Mouse (Mus musculus): ENCODE measurements at regions not wholly inside any gene's neighbourhood (a gene's known extent, or its start where the extent isn't known, plus 50 kb on each side); places are given as distances from the start of the nearest gene placed in this dataset.

GRCm38 (mm10) chr1:62905739-62906138 lies 202.7 kb downstream of the Nrp2 start:
- no peaks in the 10 kb centered on the region for H3K36me3 ChIP-seq
- WGBS = 73% methylated on average over 9 of the region's 9 CpGs
- H3K4me2 ChIP-seq = no peak overlapping the region
- no peak overlapping the region for H3K27ac ChIP-seq (replicated peaks)
- H3K9ac ChIP-seq = no peak overlapping the region
- H3K4me1 ChIP-seq = peaks cover 5% of the 10 kb centered on the region; the same call in 1 of the 2 replicates
- H3K4me3 ChIP-seq = no peak overlapping the region
- no peaks in the 10 kb centered on the region for H3K27me3 ChIP-seq (replicated peaks)
- H3K9me3 ChIP-seq = no peaks in the 10 kb centered on the region
- no peak for ATAC-seq (ENCODE audit: extremely low read depth, insufficient number of reproducible peaks, low FRiP score, low TSS enrichment)

GRCm38 (mm10) chr1:62907243-62907642 lies 204.2 kb downstream of the Nrp2 start:
- Histone ChIP-seq H3K36me3 (no peaks in the 10 kb centered on the region), H3K4me1 (peaks cover 7% of the 10 kb centered on the region), H3K9me3 (no peaks in the 10 kb centered on the region), H3K9ac (no peak overlapping the region), H3K4me3 (no peak overlapping the region), H3K27ac (replicated peaks) (no peak overlapping the region), H3K27me3 (replicated peaks) (no peaks in the 10 kb centered on the region), H3K4me2 (no peak overlapping the region)
- WGBS = 84% methylated on average over 10 of the region's 10 CpGs
- ATAC-seq (ENCODE audit: extremely low read depth, insufficient number of reproducible peaks, low FRiP score, low TSS enrichment) = no peak
